Mouse (Mus musculus): ENCODE measurements at regions not wholly inside any gene's neighbourhood (a gene's known extent, or its start where the extent isn't known, plus 50 kb on each side); places are given as distances from the start of the nearest gene placed in this dataset.
A peak's percentile ranks its signal among the peaks of the same experiment; 100 is the strongest.

GRCm38 (mm10) chr7:75360874-75361273 lies 51.8 kb upstream of the Sv2b start:
- Histone ChIP-seq H3K27me3 (ENCODE audit: control insufficient read depth, insufficient read depth, low read length) (no peaks in the 10 kb centered on the region), H3K4me1 (ENCODE audit: control insufficient read depth, insufficient read depth, low read length) (no peaks in the 10 kb centered on the region), H3K4me2 (ENCODE audit: low read depth) (no peak overlapping the region), H3K27ac (ENCODE audit: low read depth, low read length) (no peak overlapping the region), H3K9ac (ENCODE audit: low read length) (no peak overlapping the region), H3K36me3 (ENCODE audit: control insufficient read depth, insufficient read depth, low read length) (no peaks in the 10 kb centered on the region), H3K4me3 (ENCODE audit: low read depth, low read length) (no peak overlapping the region), H3K9me3 (ENCODE audit: control insufficient read depth, low read length) (no peaks in the 10 kb centered on the region)
- DNase-seq (ENCODE audit: low spot score), result no peak
- no peak for ATAC-seq (ENCODE audit: insufficient read depth, low FRiP score, low TSS enrichment)
- whole genome bisulfite sequencing, result 25% methylated on average over 6 of the region's 6 CpGs

- H3K27ac ChIP-seq (ENCODE audit: low read depth, low read length), result no peak overlapping the region
- H3K4me1 ChIP-seq (ENCODE audit: control insufficient read depth, insufficient read depth, low read length), result no peaks in the 10 kb centered on the region
- H3K4me3 ChIP-seq (ENCODE audit: low read depth, low read length), result no peak overlapping the region
- no peaks in the 10 kb centered on the region for H3K36me3 ChIP-seq (ENCODE audit: control insufficient read depth, insufficient read depth, low read length)
- H3K27me3 ChIP-seq (ENCODE audit: control insufficient read depth, insufficient read depth, low read length), result no peaks in the 10 kb centered on the region
- no peak overlapping the region for H3K9ac ChIP-seq (ENCODE audit: low read length)
- DNase-seq (ENCODE audit: low spot score), result no peak
- ATAC-seq (ENCODE audit: insufficient read depth, low FRiP score, low TSS enrichment), result no peak
- 97% methylated on average over 6 of the region's 6 CpGs for WGBS
- H3K4me2 ChIP-seq (ENCODE audit: low read depth), result no peak overlapping the region
- H3K9me3 ChIP-seq (ENCODE audit: control insufficient read depth, low read length), result no peaks in the 10 kb centered on the region
Observed at GRCm38 (mm10) chr7:75362541-75362940, 53.5 kb upstream of the Sv2b start.

- Histone ChIP-seq H3K4me3 (ENCODE audit: low read depth, low read length) (no peak overlapping the region), H3K4me2 (ENCODE audit: low read depth) (no peak overlapping the region), H3K27me3 (ENCODE audit: control insufficient read depth, insufficient read depth, low read length) (no peaks in the 10 kb centered on the region), H3K27ac (ENCODE audit: low read depth, low read length) (no peak overlapping the region), H3K4me1 (ENCODE audit: control insufficient read depth, insufficient read depth, low read length) (no peaks in the 10 kb centered on the region), H3K36me3 (ENCODE audit: control insufficient read depth, insufficient read depth, low read length) (no peaks in the 10 kb centered on the region), H3K9ac (ENCODE audit: low read length) (no peak overlapping the region), H3K9me3 (ENCODE audit: control insufficient read depth, low read length) (no peaks in the 10 kb centered on the region)
- WGBS, result 54% methylated on average over 3 of the region's 3 CpGs
- no peak for ATAC-seq (ENCODE audit: insufficient read depth, low FRiP score, low TSS enrichment)
- DNase-seq (ENCODE audit: low spot score), result no peak
Observed at GRCm38 (mm10) chr7:75365480-75365879, 56.4 kb upstream of the Sv2b start.

GRCm38 (mm10) chr7:75366285-75366882 lies 57.3 kb upstream of the Sv2b start:
- WGBS, result 7% methylated on average over 8 of the region's 8 CpGs
- H3K27ac ChIP-seq (ENCODE audit: low read depth, low read length), result no peak overlapping the region
- no peak overlapping the region for H3K4me2 ChIP-seq (ENCODE audit: low read depth)
- peak; percentile 83 for DNase-seq (ENCODE audit: low spot score)
- no peaks in the 10 kb centered on the region for H3K4me1 ChIP-seq (ENCODE audit: control insufficient read depth, insufficient read depth, low read length)
- ATAC-seq (ENCODE audit: insufficient read depth, low FRiP score, low TSS enrichment), result 0 out of 2 replicates have a peak, but pooled peaks have one; percentile 41
- H3K9ac ChIP-seq (ENCODE audit: low read length), result no peak overlapping the region
- H3K27me3 ChIP-seq (ENCODE audit: control insufficient read depth, insufficient read depth, low read length), result no peaks in the 10 kb centered on the region
- no peaks in the 10 kb centered on the region for H3K36me3 ChIP-seq (ENCODE audit: control insufficient read depth, insufficient read depth, low read length)
- H3K9me3 ChIP-seq (ENCODE audit: control insufficient read depth, low read length), result no peaks in the 10 kb centered on the region
- H3K4me3 ChIP-seq (ENCODE audit: low read depth, low read length), result no peak overlapping the region

- no peaks in the 10 kb centered on the region for H3K36me3 ChIP-seq (ENCODE audit: control insufficient read depth, insufficient read depth, low read length)
- ATAC-seq (ENCODE audit: insufficient read depth, low FRiP score, low TSS enrichment), result no peak
- no peaks in the 10 kb centered on the region for H3K4me1 ChIP-seq (ENCODE audit: control insufficient read depth, insufficient read depth, low read length)
- H3K27me3 ChIP-seq (ENCODE audit: control insufficient read depth, insufficient read depth, low read length), result no peaks in the 10 kb centered on the region
- H3K4me3 ChIP-seq (ENCODE audit: low read depth, low read length), result no peak overlapping the region
- WGBS, result 84% methylated on average over 9 of the region's 9 CpGs
- H3K4me2 ChIP-seq (ENCODE audit: low read depth), result no peak overlapping the region
- no peak overlapping the region for H3K9ac ChIP-seq (ENCODE audit: low read length)
- no peaks in the 10 kb centered on the region for H3K9me3 ChIP-seq (ENCODE audit: control insufficient read depth, low read length)
- DNase-seq (ENCODE audit: low spot score), result no peak
- H3K27ac ChIP-seq (ENCODE audit: low read depth, low read length), result no peak overlapping the region
Observed at GRCm38 (mm10) chr7:75368315-75368714, 59.3 kb upstream of the Sv2b start.

- Histone ChIP-seq H3K4me3 (ENCODE audit: low read depth, low read length) (no peak overlapping the region), H3K4me2 (ENCODE audit: low read depth) (no peak overlapping the region), H3K27ac (ENCODE audit: low read depth, low read length) (no peak overlapping the region), H3K9ac (ENCODE audit: low read length) (no peak overlapping the region), H3K36me3 (ENCODE audit: control insufficient read depth, insufficient read depth, low read length) (no peaks in the 10 kb centered on the region), H3K9me3 (ENCODE audit: control insufficient read depth, low read length) (no peaks in the 10 kb centered on the region), H3K4me1 (ENCODE audit: control insufficient read depth, insufficient read depth, low read length) (no peaks in the 10 kb centered on the region), H3K27me3 (ENCODE audit: control insufficient read depth, insufficient read depth, low read length) (no peaks in the 10 kb centered on the region)
- 68% methylated on average over 4 of the region's 4 CpGs for WGBS
- DNase-seq (ENCODE audit: low spot score) (no peak), ATAC-seq (ENCODE audit: insufficient read depth, low FRiP score, low TSS enrichment) (no peak)
Observed at GRCm38 (mm10) chr7:75369366-75369765, 60.3 kb upstream of the Sv2b start.

GRCm38 (mm10) chr7:75370595-75371519 lies 61.8 kb upstream of the Sv2b start:
- Histone ChIP-seq H3K36me3 (ENCODE audit: control insufficient read depth, insufficient read depth, low read length) (no peaks in the 10 kb centered on the region), H3K9ac (ENCODE audit: low read length) (no peak overlapping the region), H3K4me1 (ENCODE audit: control insufficient read depth, insufficient read depth, low read length) (no peaks in the 10 kb centered on the region), H3K4me2 (ENCODE audit: low read depth) (no peak overlapping the region), H3K27me3 (ENCODE audit: control insufficient read depth, insufficient read depth, low read length) (no peaks in the 10 kb centered on the region), H3K9me3 (ENCODE audit: control insufficient read depth, low read length) (no peaks in the 10 kb centered on the region), H3K4me3 (ENCODE audit: low read depth, low read length) (no peak overlapping the region), H3K27ac (ENCODE audit: low read depth, low read length) (no peak overlapping the region)
- WGBS, result 56% methylated on average over 12 of the region's 12 CpGs
- DNase-seq (ENCODE audit: low spot score), result peak; percentile 77
- peak; percentile 31; the same call in 1 of the 2 replicates for ATAC-seq (ENCODE audit: insufficient read depth, low FRiP score, low TSS enrichment)

- DNase-seq (ENCODE audit: low spot score) (no peak), ATAC-seq (ENCODE audit: insufficient read depth, low FRiP score, low TSS enrichment) (no peak)
- no peak overlapping the region for H3K4me2 ChIP-seq (ENCODE audit: low read depth)
- no peaks in the 10 kb centered on the region for H3K27me3 ChIP-seq (ENCODE audit: control insufficient read depth, insufficient read depth, low read length)
- H3K36me3 ChIP-seq (ENCODE audit: control insufficient read depth, insufficient read depth, low read length), result no peaks in the 10 kb centered on the region
- H3K9ac ChIP-seq (ENCODE audit: low read length), result no peak overlapping the region
- no peak overlapping the region for H3K27ac ChIP-seq (ENCODE audit: low read depth, low read length)
- no peaks in the 10 kb centered on the region for H3K9me3 ChIP-seq (ENCODE audit: control insufficient read depth, low read length)
- H3K4me3 ChIP-seq (ENCODE audit: low read depth, low read length), result no peak overlapping the region
- no peaks in the 10 kb centered on the region for H3K4me1 ChIP-seq (ENCODE audit: control insufficient read depth, insufficient read depth, low read length)
Observed at GRCm38 (mm10) chr7:75371520-75371876, 62.4 kb upstream of the Sv2b start.

GRCm38 (mm10) chr7:75371991-75372390 lies 62.9 kb upstream of the Sv2b start:
- Histone ChIP-seq H3K9ac (ENCODE audit: low read length) (no peak overlapping the region), H3K4me2 (ENCODE audit: low read depth) (no peak overlapping the region), H3K27me3 (ENCODE audit: control insufficient read depth, insufficient read depth, low read length) (no peaks in the 10 kb centered on the region), H3K4me3 (ENCODE audit: low read depth, low read length) (no peak overlapping the region), H3K27ac (ENCODE audit: low read depth, low read length) (no peak overlapping the region), H3K36me3 (ENCODE audit: control insufficient read depth, insufficient read depth, low read length) (no peaks in the 10 kb centered on the region), H3K9me3 (ENCODE audit: control insufficient read depth, low read length) (no peaks in the 10 kb centered on the region), H3K4me1 (ENCODE audit: control insufficient read depth, insufficient read depth, low read length) (no peaks in the 10 kb centered on the region)
- 68% methylated on average over 6 of the region's 6 CpGs for WGBS
- ATAC-seq (ENCODE audit: insufficient read depth, low FRiP score, low TSS enrichment) (no peak), DNase-seq (ENCODE audit: low spot score) (no peak)
